Mouse (Mus musculus): ENCODE measurements at regions not wholly inside any gene's neighbourhood (a gene's known extent, or its start where the extent isn't known, plus 50 kb on each side); places are given as distances from the start of the nearest gene placed in this dataset.

- H3K4me3 ChIP-seq (ENCODE audit: insufficient read depth, low read depth, low read length): no peak overlapping the region
- DNase-seq: peak; percentile 22
- 2% methylated on average over 5 of the region's 5 CpGs for WGBS
- H3K27ac ChIP-seq (ENCODE audit: insufficient read depth, low read depth, low read length): no peak overlapping the region
- H3K4me1 ChIP-seq (ENCODE audit: control insufficient read depth, insufficient read depth, low read length): no peaks in the 10 kb centered on the region
- no peaks in the 10 kb centered on the region for H3K36me3 ChIP-seq (ENCODE audit: control insufficient read depth, insufficient read depth, low read length)
- TF ChIP-seq CTCF (conservative IDR thresholded peaks at IDR 0.05; ENCODE audit: insufficient read depth, insufficient read length, low read depth, low read length) (peak; percentile 61), POLR2A (IDR thresholded peaks at IDR 0.05; ENCODE audit: low read depth, low read length) (no peak)
- H3K27me3 ChIP-seq (replicated peaks; ENCODE audit: control insufficient read depth, insufficient read depth, low read length): no peaks in the 10 kb centered on the region
Measured at GRCm38 (mm10) chr8:18388353-18388752, 589.7 kb downstream of the Defb40 start.

- H3K27ac ChIP-seq (ENCODE audit: insufficient read depth, low read depth, low read length): no peak overlapping the region
- no peak for DNase-seq
- TF ChIP-seq POLR2A (IDR thresholded peaks at IDR 0.05; ENCODE audit: low read depth, low read length) (no peak), CTCF (conservative IDR thresholded peaks at IDR 0.05; ENCODE audit: insufficient read depth, insufficient read length, low read depth, low read length) (no peak)
- 12% methylated on average over 3 of the region's 3 CpGs for WGBS
- no peaks in the 10 kb centered on the region for H3K36me3 ChIP-seq (ENCODE audit: control insufficient read depth, insufficient read depth, low read length)
- no peaks in the 10 kb centered on the region for H3K4me1 ChIP-seq (ENCODE audit: control insufficient read depth, insufficient read depth, low read length)
- no peak overlapping the region for H3K4me3 ChIP-seq (ENCODE audit: insufficient read depth, low read depth, low read length)
- no peaks in the 10 kb centered on the region; the same call in 1 of the 2 replicates for H3K27me3 ChIP-seq (replicated peaks; ENCODE audit: control insufficient read depth, insufficient read depth, low read length)
Measured at GRCm38 (mm10) chr8:18381615-18382178, 596.4 kb downstream of the Defb40 start.

- Histone ChIP-seq H3K4me3 (ENCODE audit: insufficient read depth, low read depth, low read length) (no peak overlapping the region), H3K4me1 (ENCODE audit: control insufficient read depth, insufficient read depth, low read length) (no peaks in the 10 kb centered on the region), H3K27ac (ENCODE audit: insufficient read depth, low read depth, low read length) (no peak overlapping the region), H3K27me3 (replicated peaks; ENCODE audit: control insufficient read depth, insufficient read depth, low read length) (no peaks in the 10 kb centered on the region), H3K36me3 (ENCODE audit: control insufficient read depth, insufficient read depth, low read length) (no peaks in the 10 kb centered on the region)
- TF ChIP-seq POLR2A (IDR thresholded peaks at IDR 0.05; ENCODE audit: low read depth, low read length): no peak
- TF ChIP-seq CTCF (conservative IDR thresholded peaks at IDR 0.05; ENCODE audit: insufficient read depth, insufficient read length, low read depth, low read length): no peak
- WGBS: 81% methylated on average over 4 of the region's 4 CpGs
- DNase-seq: no peak
Measured at GRCm38 (mm10) chr8:18348716-18349115, 629.3 kb downstream of the Defb40 start.

- Histone ChIP-seq H3K27ac (ENCODE audit: insufficient read depth, low read depth, low read length) (no peak overlapping the region), H3K4me3 (ENCODE audit: insufficient read depth, low read depth, low read length) (no peak overlapping the region), H3K27me3 (replicated peaks; ENCODE audit: control insufficient read depth, insufficient read depth, low read length) (no peaks in the 10 kb centered on the region), H3K4me1 (ENCODE audit: control insufficient read depth, insufficient read depth, low read length) (no peaks in the 10 kb centered on the region), H3K36me3 (ENCODE audit: control insufficient read depth, insufficient read depth, low read length) (no peaks in the 10 kb centered on the region)
- DNase-seq: no peak
- WGBS: 36% methylated on average over 4 of the region's 4 CpGs
- TF ChIP-seq POLR2A (IDR thresholded peaks at IDR 0.05; ENCODE audit: low read depth, low read length) (no peak), CTCF (conservative IDR thresholded peaks at IDR 0.05; ENCODE audit: insufficient read depth, insufficient read length, low read depth, low read length) (no peak)
Measured at GRCm38 (mm10) chr8:18346248-18346647, 631.8 kb downstream of the Defb40 start.

- Histone ChIP-seq H3K36me3 (ENCODE audit: control insufficient read depth, insufficient read depth, low read length) (no peaks in the 10 kb centered on the region), H3K4me3 (ENCODE audit: insufficient read depth, low read depth, low read length) (no peak overlapping the region), H3K27me3 (replicated peaks; ENCODE audit: control insufficient read depth, insufficient read depth, low read length) (no peaks in the 10 kb centered on the region), H3K4me1 (ENCODE audit: control insufficient read depth, insufficient read depth, low read length) (no peaks in the 10 kb centered on the region), H3K27ac (ENCODE audit: insufficient read depth, low read depth, low read length) (no peak overlapping the region)
- 31% methylated on average over 6 of the region's 6 CpGs for WGBS
- DNase-seq: peak; percentile 43
- peak; percentile 86 for TF ChIP-seq CTCF (conservative IDR thresholded peaks at IDR 0.05; ENCODE audit: insufficient read depth, insufficient read length, low read depth, low read length)
- TF ChIP-seq POLR2A (IDR thresholded peaks at IDR 0.05; ENCODE audit: low read depth, low read length): no peak
Measured at GRCm38 (mm10) chr8:18345322-18345721, 632.7 kb downstream of the Defb40 start.

- H3K27me3 ChIP-seq (replicated peaks; ENCODE audit: control insufficient read depth, insufficient read depth, low read length): no peaks in the 10 kb centered on the region
- H3K36me3 ChIP-seq (ENCODE audit: control insufficient read depth, insufficient read depth, low read length): no peaks in the 10 kb centered on the region
- WGBS: 74% methylated on average over 5 of the region's 5 CpGs
- H3K4me1 ChIP-seq (ENCODE audit: control insufficient read depth, insufficient read depth, low read length): no peaks in the 10 kb centered on the region
- TF ChIP-seq CTCF (conservative IDR thresholded peaks at IDR 0.05; ENCODE audit: insufficient read depth, insufficient read length, low read depth, low read length): no peak
- TF ChIP-seq POLR2A (IDR thresholded peaks at IDR 0.05; ENCODE audit: low read depth, low read length): no peak
- H3K27ac ChIP-seq (ENCODE audit: insufficient read depth, low read depth, low read length): no peak overlapping the region
- H3K4me3 ChIP-seq (ENCODE audit: insufficient read depth, low read depth, low read length): no peak overlapping the region
- no peak for DNase-seq
Measured at GRCm38 (mm10) chr8:18344838-18345237, 633.2 kb downstream of the Defb40 start.

GRCm38 (mm10) chr8:18335576-18335975, 642.5 kb downstream of the Defb40 start:
- no peak overlapping the region for H3K27ac ChIP-seq (ENCODE audit: insufficient read depth, low read depth, low read length)
- WGBS: 80% methylated on average over 1 of the region's 1 CpGs
- TF ChIP-seq POLR2A (IDR thresholded peaks at IDR 0.05; ENCODE audit: low read depth, low read length) (no peak), CTCF (conservative IDR thresholded peaks at IDR 0.05; ENCODE audit: insufficient read depth, insufficient read length, low read depth, low read length) (no peak)
- no peak for DNase-seq
- H3K4me3 ChIP-seq (ENCODE audit: insufficient read depth, low read depth, low read length): no peak overlapping the region
- H3K27me3 ChIP-seq (replicated peaks; ENCODE audit: control insufficient read depth, insufficient read depth, low read length): no peaks in the 10 kb centered on the region
- H3K36me3 ChIP-seq (ENCODE audit: control insufficient read depth, insufficient read depth, low read length): no peaks in the 10 kb centered on the region
- H3K4me1 ChIP-seq (ENCODE audit: control insufficient read depth, insufficient read depth, low read length): no peaks in the 10 kb centered on the region
